Mouse (Mus musculus): ENCODE measurements at regions not wholly inside any gene's neighbourhood (a gene's known extent, or its start where the extent isn't known, plus 50 kb on each side); places are given as distances from the start of the nearest gene placed in this dataset.

GRCm38 (mm10) chr4:119050867-119051353 lies 57.6 kb upstream of the Slc2a1 start:
- Histone ChIP-seq H3K27me3 (ENCODE audit: insufficient read depth, low read length) (no peaks in the 10 kb centered on the region), H3K4me3 (ENCODE audit: low read depth, low read length) (no peak overlapping the region), H3K27ac (ENCODE audit: low read depth, low read length) (no peak overlapping the region), H3K9me3 (ENCODE audit: low read length) (no peaks in the 10 kb centered on the region), H3K4me2 (ENCODE audit: low read depth) (no peak overlapping the region), H3K4me1 (ENCODE audit: insufficient read depth) (no peaks in the 10 kb centered on the region), H3K9ac (no peak overlapping the region), H3K36me3 (ENCODE audit: insufficient read depth) (no peaks in the 10 kb centered on the region)
- WGBS = 92% methylated on average over 2 of the region's 2 CpGs
- ATAC-seq (no peak), DNase-seq (no peak)
- no peak for TF ChIP-seq CTCF (IDR thresholded peaks at IDR 0.05; ENCODE audit: low read depth)

GRCm38 (mm10) chr4:119052537-119052936 lies 56.0 kb upstream of the Slc2a1 start:
- no peak for ATAC-seq
- Histone ChIP-seq H3K4me2 (ENCODE audit: low read depth) (no peak overlapping the region), H3K4me1 (ENCODE audit: insufficient read depth) (no peaks in the 10 kb centered on the region), H3K4me3 (ENCODE audit: low read depth, low read length) (no peak overlapping the region), H3K36me3 (ENCODE audit: insufficient read depth) (no peaks in the 10 kb centered on the region), H3K27me3 (ENCODE audit: insufficient read depth, low read length) (no peaks in the 10 kb centered on the region), H3K27ac (ENCODE audit: low read depth, low read length) (no peak overlapping the region), H3K9me3 (ENCODE audit: low read length) (no peaks in the 10 kb centered on the region), H3K9ac (no peak overlapping the region)
- WGBS = 86% methylated on average over 3 of the region's 3 CpGs
- no peak for DNase-seq
- TF ChIP-seq CTCF (IDR thresholded peaks at IDR 0.05; ENCODE audit: low read depth) = no peak

GRCm38 (mm10) chr4:119053241-119053640 lies 55.3 kb upstream of the Slc2a1 start:
- no peak for DNase-seq
- Histone ChIP-seq H3K9me3 (ENCODE audit: low read length) (no peaks in the 10 kb centered on the region), H3K36me3 (ENCODE audit: insufficient read depth) (no peaks in the 10 kb centered on the region), H3K9ac (no peak overlapping the region), H3K4me2 (ENCODE audit: low read depth) (no peak overlapping the region), H3K27ac (ENCODE audit: low read depth, low read length) (no peak overlapping the region), H3K27me3 (ENCODE audit: insufficient read depth, low read length) (no peaks in the 10 kb centered on the region), H3K4me1 (ENCODE audit: insufficient read depth) (no peaks in the 10 kb centered on the region), H3K4me3 (ENCODE audit: low read depth, low read length) (no peak overlapping the region)
- ATAC-seq = no peak
- 96% methylated on average over 4 of the region's 4 CpGs for WGBS
- no peak for TF ChIP-seq CTCF (IDR thresholded peaks at IDR 0.05; ENCODE audit: low read depth)

- no peaks in the 10 kb centered on the region for H3K9me3 ChIP-seq (ENCODE audit: low read length)
- H3K27me3 ChIP-seq (ENCODE audit: insufficient read depth, low read length) = no peaks in the 10 kb centered on the region
- H3K9ac ChIP-seq = no peak overlapping the region
- no peak for ATAC-seq
- H3K36me3 ChIP-seq (ENCODE audit: insufficient read depth) = no peaks in the 10 kb centered on the region
- WGBS = 89% methylated on average over 6 of the region's 6 CpGs
- H3K27ac ChIP-seq (ENCODE audit: low read depth, low read length) = no peak overlapping the region
- no peaks in the 10 kb centered on the region for H3K4me1 ChIP-seq (ENCODE audit: insufficient read depth)
- no peak for DNase-seq
- TF ChIP-seq CTCF (IDR thresholded peaks at IDR 0.05; ENCODE audit: low read depth) = no peak
- no peak overlapping the region for H3K4me3 ChIP-seq (ENCODE audit: low read depth, low read length)
- H3K4me2 ChIP-seq (ENCODE audit: low read depth) = no peak overlapping the region
These were observed 54.8 kb upstream of the Slc2a1 start for GRCm38 (mm10) chr4:119053680-119054079.

GRCm38 (mm10) chr4:119054129-119054528 lies 54.4 kb upstream of the Slc2a1 start:
- TF ChIP-seq CTCF (IDR thresholded peaks at IDR 0.05; ENCODE audit: low read depth) = no peak
- WGBS = 74% methylated on average over 5 of the region's 5 CpGs
- no peak overlapping the region for H3K9ac ChIP-seq
- no peak for ATAC-seq
- no peaks in the 10 kb centered on the region for H3K4me1 ChIP-seq (ENCODE audit: insufficient read depth)
- DNase-seq = no peak
- no peak overlapping the region for H3K4me2 ChIP-seq (ENCODE audit: low read depth)
- H3K27ac ChIP-seq (ENCODE audit: low read depth, low read length) = no peak overlapping the region
- no peak overlapping the region for H3K4me3 ChIP-seq (ENCODE audit: low read depth, low read length)
- no peaks in the 10 kb centered on the region for H3K36me3 ChIP-seq (ENCODE audit: insufficient read depth)
- no peaks in the 10 kb centered on the region for H3K27me3 ChIP-seq (ENCODE audit: insufficient read depth, low read length)
- H3K9me3 ChIP-seq (ENCODE audit: low read length) = no peaks in the 10 kb centered on the region

GRCm38 (mm10) chr4:119057191-119057590 lies 51.3 kb upstream of the Slc2a1 start:
- ATAC-seq = no peak
- H3K27me3 ChIP-seq (ENCODE audit: insufficient read depth, low read length) = no peaks in the 10 kb centered on the region
- no peak for TF ChIP-seq CTCF (IDR thresholded peaks at IDR 0.05; ENCODE audit: low read depth)
- no peak overlapping the region for H3K9ac ChIP-seq
- no peaks in the 10 kb centered on the region for H3K4me1 ChIP-seq (ENCODE audit: insufficient read depth)
- H3K9me3 ChIP-seq (ENCODE audit: low read length) = no peaks in the 10 kb centered on the region
- no peaks in the 10 kb centered on the region for H3K36me3 ChIP-seq (ENCODE audit: insufficient read depth)
- no peak for DNase-seq
- H3K27ac ChIP-seq (ENCODE audit: low read depth, low read length) = no peak overlapping the region
- H3K4me2 ChIP-seq (ENCODE audit: low read depth) = no peak overlapping the region
- WGBS = 92% methylated on average over 6 of the region's 6 CpGs
- H3K4me3 ChIP-seq (ENCODE audit: low read depth, low read length) = no peak overlapping the region

- Histone ChIP-seq H3K27ac (ENCODE audit: low read depth, low read length) (no peak overlapping the region), H3K27me3 (ENCODE audit: insufficient read depth, low read length) (no peaks in the 10 kb centered on the region), H3K36me3 (ENCODE audit: insufficient read depth) (no peaks in the 10 kb centered on the region), H3K4me3 (ENCODE audit: low read depth, low read length) (no peak overlapping the region), H3K4me1 (ENCODE audit: insufficient read depth) (no peaks in the 10 kb centered on the region), H3K9me3 (ENCODE audit: low read length) (no peaks in the 10 kb centered on the region), H3K9ac (no peak overlapping the region), H3K4me2 (ENCODE audit: low read depth) (no peak overlapping the region)
- ATAC-seq (no peak), DNase-seq (no peak)
- TF ChIP-seq CTCF (IDR thresholded peaks at IDR 0.05; ENCODE audit: low read depth) = no peak
- 67% methylated on average over 1 of the region's 1 CpGs for WGBS
These were observed 50.7 kb upstream of the Slc2a1 start for GRCm38 (mm10) chr4:119057826-119058225.
